Mouse (Mus musculus) intestine, embryonic 15.5 days (tissue): ENCODE results near the gene Gm21891. TPM values are rescaled to one million over a fixed set of nuclear protein-coding genes. Genes with fewer than 3 reads are reported as not detected.
"Not testable (repeated sequence)": the region's sequence is repeated elsewhere in the genome, so short reads cannot be mapped to it uniquely, and the experiment has no call there.

Source experiments
- ATAC-seq: fragments of 200-750 bp; cut with Nextera tagmentation; 2 replicates; pipeline ENCODE4 v1.8.0; 2017; ENCODE audit warnings: moderate TSS enrichment, moderate library complexity
- H3K27ac ChIP-seq: fragments of 300-500 bp; sonication (generic); 2 replicates; pipeline ENCODE4 v1.5.1; 2015; ENCODE audit warnings: mild to moderate bottlenecking, inconsistent platforms
- H3K27me3 ChIP-seq: fragments of 300-500 bp; sonication (generic); replicated peaks from 2 replicates; pipeline ENCODE4 v1.6.1; 2015; ENCODE audit warnings: inconsistent platforms
- H3K36me3 ChIP-seq: fragments of 300-500 bp; sonication (generic); 2 replicates; pipeline ENCODE4 v1.6.1; 2015; ENCODE audit warnings: inconsistent platforms
- H3K4me1 ChIP-seq: fragments of 300-500 bp; sonication (generic); replicated peaks from 2 replicates; pipeline ENCODE4 v1.6.1; 2015; ENCODE audit warnings: inconsistent platforms
- H3K4me2 ChIP-seq: fragments of 300-500 bp; sonication (generic); replicated peaks from 2 replicates; pipeline ENCODE4 v1.6.1; 2015; ENCODE audit warnings: mild to moderate bottlenecking, inconsistent platforms
- H3K4me3 ChIP-seq: fragments of 300-500 bp; sonication (generic); replicated peaks from 2 replicates; pipeline ENCODE4 v1.5.1; 2015; ENCODE audit warnings: inconsistent platforms
- H3K9ac ChIP-seq: fragments of 300-500 bp; sonication (generic); 2 replicates; pipeline ENCODE4 v1.6.1; 2015; ENCODE audit warnings: inconsistent platforms
- H3K9me3 ChIP-seq: fragments of 300-500 bp; sonication (generic); 2 replicates; pipeline ENCODE4 v1.6.1; 2016; ENCODE audit warnings: inconsistent platforms
- WGBS: fragments of 180-500 bp; shearing (Covaris S2); methylation state at CpG from one replicate; pipeline ENCODE4 v1.1.7; 2015; 5-methylcytosine and 5-hydroxymethylcytosine counted together
- polyA plus RNA-seq: library from polyadenylated mRNA; unstranded; fragments of >200 nt; fragmentation: Nextera tagmentation; extraction: Ambion mirVana; gene quantifications from 2 replicates; pipeline ENCODE4 v1.2.1, GENCODE M21; 2015

Gene Gm21891
- not detected in 2 replicates for polyA plus RNA-seq

- H3K27ac ChIP-seq, H3K9ac ChIP-seq, ATAC-seq, H3K9me3 ChIP-seq, H3K27me3 ChIP-seq, H3K4me3 ChIP-seq, H3K4me2 ChIP-seq, H3K36me3 ChIP-seq, H3K4me1 ChIP-seq: not testable (repeated sequence)
- WGBS: no CpG with 5 or more reads among the region's 3 CpGs
These were observed at the start of gene Gm21891 for GRCm38 (mm10) chrY:13133392-13133791. Gene Gm21891 (minus strand): TSS chrY:13133492.

- H3K9ac ChIP-seq, H3K27me3 ChIP-seq, ATAC-seq, H3K4me2 ChIP-seq, H3K4me1 ChIP-seq, H3K4me3 ChIP-seq, H3K27ac ChIP-seq, H3K36me3 ChIP-seq, H3K9me3 ChIP-seq: not testable (repeated sequence)
These were observed 28.4 kb upstream of the Gm21891 start, which contains the start of gene Gm21425 for GRCm38 (mm10) chrY:13161668-13162067. Gene Gm21425 (plus strand): TSS chrY:13161968.

Other genes starting within 250 kb of the Gm21891 start
- not detected in 2 replicates for gene Gm20807, start 90.6 kb downstream of the Gm21891 start, polyA plus RNA-seq
- not detected in 2 replicates for gene Gm21425, start 28.5 kb upstream of the Gm21891 start, polyA plus RNA-seq
- gene Gm21828, start 90.4 kb upstream of the Gm21891 start, polyA plus RNA-seq: not detected in 2 replicates
- gene Gm21440, start 118.9 kb upstream of the Gm21891 start, polyA plus RNA-seq: not detected in 2 replicates
- not detected in 2 replicates for gene Gm21454, start 119.0 kb upstream of the Gm21891 start, polyA plus RNA-seq
- not detected in 2 replicates for gene Gm21725, start 215.6 kb upstream of the Gm21891 start, polyA plus RNA-seq